Mouse (Mus musculus): Measurements from ENCODE around the gene Slc29a3. TPM values are rescaled to one million over a fixed set of nuclear protein-coding genes. Genes with fewer than 3 reads are reported as not detected.

The Slc29a3 gene
- total RNA-seq (2021) (10 to 100 TPM; 37.9 to 49.2 TPM), polyA plus RNA-seq (2012; rRNA removed) (17.9 and 26.7 TPM in 2 replicates)
- long read RNA-seq, full-length matches to known transcripts = 2 of 5 reads
- long read RNA-seq, partial matches to known transcripts = 1 of 5 reads
- long read RNA-seq, other reads (novel, unspliced or antisense) = 2 of 5 reads

DNA sequence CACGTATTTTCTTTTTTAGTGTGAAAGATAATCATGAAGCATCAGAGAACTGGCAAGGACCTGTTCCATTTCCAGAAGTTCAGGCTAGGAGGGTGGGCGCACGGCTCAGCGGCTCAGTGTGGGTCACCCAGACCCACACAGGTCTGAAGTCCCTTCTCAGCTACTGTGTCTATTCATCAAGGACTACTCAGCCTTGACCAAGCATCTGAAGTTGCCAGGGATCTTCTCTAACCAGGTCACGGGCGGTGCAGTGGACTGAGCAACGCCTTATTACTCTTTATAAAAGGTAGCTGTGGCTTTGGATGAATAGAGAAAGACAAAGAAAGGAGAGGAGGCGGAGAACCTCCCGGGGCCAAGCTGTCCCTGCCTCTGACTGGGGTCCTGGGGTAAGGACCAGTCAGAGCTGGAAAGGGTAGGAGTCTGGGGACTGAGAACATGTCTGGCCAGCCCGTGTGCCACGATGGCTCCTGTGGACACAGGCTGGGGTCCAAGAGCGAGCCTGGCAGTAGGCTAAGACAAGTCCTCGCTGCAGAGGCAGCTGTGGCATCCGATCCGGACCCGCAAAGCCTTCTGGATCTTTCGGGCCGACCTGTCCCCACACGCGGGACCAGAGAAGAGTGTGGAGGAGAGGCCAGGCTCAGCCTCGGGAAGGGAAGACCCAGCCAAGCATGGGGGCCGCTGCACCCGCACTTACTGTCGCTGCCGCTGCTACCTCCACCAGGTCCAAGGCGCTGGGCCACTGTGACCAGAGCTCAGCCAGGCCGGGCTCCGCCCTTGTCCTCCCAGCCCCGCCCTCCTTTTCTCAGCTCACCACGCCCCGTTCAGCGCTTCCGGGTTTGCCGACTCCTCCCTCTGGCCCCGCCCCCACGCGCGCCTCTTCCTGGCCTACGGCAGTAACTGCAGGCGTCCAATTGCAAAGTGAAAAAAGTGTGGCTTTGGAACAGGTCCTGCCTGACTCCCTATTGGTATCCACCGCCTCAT is at the start of gene Slc29a3:
Slc29a3 (minus strand) TSS at position 755 of the 981 bp plus-strand sequence.
- peak; percentile 98 for DNase-seq

DNA sequence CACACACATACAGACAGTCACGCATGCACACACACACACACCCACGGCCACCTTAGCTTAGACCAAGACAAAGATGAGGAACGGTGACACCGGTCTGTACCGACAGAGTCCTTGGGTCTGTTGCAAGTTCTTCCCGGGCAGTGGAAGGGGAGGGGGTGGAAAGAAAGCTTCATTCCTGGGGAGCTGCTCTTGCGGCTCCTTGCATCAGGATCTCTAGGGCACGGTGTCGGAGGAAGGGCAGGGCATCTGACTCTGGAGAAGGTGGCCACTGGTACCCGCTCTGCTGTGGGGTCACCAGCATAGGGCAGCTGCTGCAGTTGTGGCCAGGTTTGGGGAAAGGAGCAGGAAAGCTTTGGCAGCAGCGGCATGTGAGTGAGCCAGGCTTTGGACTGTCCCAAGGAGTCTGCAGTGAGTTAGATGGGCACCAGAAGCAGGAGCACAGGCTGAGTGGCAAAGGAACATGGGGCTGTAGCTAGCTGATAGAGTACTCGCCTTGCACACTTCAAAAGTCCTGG is 49.4 kb upstream of the Slc29a3 start:
- no peak for DNase-seq

DNA sequence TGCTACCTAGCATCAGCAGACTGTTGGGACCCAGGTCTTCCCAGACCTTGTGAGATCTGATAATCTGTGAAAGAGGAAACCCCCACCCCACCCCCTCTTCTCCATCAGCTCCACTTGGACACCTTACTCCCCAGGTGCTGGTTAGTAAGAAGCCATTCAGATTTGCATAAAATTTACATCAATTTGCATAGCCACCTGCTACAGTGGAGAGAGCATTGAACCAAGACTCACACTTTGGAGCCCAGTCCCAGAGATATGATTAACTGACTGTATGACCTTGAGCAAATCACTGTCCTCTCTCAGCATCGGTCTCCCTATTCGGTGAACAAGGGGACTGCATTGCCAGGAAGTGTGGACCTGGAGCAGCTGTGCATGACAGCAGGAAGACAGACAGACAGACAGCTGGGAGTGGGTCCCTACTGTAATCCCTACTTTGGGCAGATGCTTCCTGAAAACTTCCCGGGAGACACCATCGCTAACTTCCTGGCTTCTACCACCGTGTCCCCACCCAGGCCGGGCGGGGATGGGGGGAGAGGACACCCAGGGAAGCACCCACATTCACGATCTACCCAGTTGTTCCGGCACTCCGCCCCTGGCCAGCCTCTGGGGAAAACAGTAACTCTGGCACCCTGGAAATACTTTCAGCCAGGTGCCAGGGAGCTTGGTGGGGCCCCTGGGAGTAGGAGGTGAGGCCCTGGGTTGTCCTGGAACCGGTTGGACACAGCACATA is 48.7 kb upstream of the Slc29a3 start:
- no peak for DNase-seq

DNA sequence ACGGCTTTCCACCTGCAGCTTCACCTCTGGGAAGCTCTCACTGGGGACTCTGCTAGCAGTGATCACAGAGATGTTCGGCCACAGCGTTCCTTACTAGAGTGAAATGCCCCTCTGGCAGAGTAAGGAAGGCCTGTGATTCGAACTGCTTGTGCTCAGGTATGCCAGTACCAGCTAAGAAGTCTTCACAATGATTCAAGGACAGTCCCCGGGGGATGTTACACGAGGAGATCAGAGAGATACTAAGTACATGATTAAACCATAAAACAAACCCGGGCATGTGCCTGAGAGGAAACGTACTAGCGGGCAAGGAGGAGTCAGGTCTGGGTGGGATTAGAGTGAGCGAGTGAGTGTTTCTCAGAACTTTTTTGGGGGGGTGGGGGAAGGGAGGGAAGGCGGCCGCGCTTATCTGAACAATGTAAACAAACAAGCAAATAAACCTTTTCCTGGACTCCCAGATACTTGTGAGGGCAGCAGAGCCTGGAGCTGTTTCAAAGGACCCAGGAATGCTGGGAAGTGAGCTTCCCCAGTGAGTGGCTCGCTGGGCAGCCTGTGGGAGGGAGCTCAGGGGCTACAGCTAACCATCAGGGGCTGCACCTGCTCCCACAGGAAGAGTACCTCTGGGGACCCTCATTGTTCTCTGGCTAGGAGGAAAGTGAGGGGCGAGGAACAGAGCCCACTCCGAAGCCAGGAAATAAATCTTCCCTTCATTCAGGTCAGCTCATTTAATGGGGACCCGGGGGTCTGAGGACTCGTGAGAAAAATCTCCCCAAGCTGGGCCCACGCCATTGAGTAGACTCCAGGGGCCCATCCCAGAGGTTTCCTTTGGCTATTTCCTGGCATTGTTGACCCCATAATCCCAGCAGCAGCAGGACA is 47.9 kb upstream of the Slc29a3 start:
- no peak for DNase-seq

DNA sequence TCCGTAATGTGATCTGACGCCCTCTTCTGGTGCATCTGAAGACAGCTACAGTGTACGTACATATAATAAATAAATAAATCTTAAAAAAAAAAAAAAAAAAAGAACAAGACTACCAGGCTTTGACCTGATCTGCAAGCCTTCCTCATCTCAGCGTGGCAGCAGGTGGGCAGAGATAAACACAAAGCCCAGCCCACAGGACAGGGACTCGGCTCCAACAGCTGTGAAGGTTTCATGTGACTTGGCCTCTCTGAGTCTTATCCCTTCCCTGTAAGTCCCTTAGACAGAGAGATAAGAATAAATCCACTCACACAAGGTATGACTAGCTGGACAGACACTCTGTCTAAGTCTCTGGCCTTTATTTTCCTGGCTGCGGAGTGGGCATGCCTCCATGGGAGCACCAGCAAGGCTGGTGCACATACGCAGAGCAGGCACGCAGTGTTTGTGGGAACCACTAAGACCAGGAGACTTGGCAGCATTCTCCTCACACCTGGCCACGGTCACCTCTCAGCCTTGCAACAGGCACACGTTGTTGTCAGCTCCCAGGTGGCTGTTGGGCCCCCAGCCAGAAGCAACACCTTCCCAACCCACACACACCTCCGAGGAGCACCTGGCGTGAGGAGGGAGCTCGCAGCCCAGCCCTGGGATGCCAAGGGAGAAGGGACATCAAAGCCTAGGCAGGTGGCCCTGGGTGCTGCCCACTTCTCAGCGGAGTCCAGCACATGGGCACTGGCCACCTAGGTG is 45.3 kb upstream of the Slc29a3 start:
- DNase-seq = no peak

DNA sequence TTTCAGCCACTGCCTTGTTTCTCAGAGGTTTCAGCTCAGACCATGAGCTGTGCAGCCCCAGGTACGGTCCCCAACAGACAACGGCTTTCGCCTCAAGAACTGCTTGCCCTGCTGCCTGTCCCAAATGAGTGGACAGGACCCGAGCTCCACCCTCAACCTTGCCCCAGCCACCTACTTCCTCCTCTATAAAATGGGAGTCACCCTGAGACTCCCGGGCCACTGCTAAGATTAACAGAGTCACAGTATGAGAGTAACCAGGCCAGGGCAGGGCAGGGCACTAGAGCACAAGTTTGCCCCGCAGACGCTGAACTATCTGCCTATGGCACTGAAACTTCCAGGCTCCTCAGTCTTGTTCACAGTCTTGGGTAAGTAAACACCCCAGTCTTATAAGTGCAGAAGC is 43.9 kb upstream of the Slc29a3 start:
- no peak for DNase-seq

DNA sequence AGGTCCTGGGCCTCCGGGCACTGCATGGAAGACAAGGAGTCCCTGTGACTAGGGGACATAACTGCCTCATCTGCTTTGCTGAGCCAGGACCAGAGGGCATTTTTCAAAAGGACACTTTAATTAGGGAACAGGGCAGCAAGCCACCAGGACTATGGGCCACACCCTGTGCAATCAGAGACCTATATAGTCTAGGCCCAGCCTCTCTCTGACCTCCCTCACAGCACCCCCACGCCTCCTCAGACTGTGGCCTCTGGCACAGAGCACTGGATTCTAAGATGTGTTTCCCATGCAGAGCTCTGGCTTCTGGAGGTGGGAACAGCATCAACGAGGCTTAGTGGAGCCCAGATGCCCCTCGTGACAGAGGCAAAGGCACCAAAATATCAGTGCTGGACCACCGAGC is 43.4 kb upstream of the Slc29a3 start:
- no peak for DNase-seq

DNA sequence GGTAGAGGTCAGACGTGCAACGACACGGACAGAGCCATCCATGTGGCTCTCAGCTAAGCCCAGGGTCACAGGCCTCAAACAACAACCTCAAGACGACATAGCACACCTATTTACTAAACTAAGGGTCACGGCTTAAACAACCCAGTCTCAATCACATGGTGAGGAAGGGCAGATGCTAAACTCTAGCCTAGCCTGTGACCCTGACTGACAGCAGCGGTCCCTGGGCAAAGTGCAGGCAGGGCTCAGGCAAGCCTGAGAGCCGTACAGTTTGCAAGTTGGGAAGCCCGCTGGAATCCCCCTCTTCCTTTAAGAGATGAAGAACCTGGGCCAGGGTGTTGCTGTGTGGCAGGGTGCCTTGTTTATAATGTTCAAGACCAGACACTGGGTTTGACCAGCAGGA is 42.2 kb upstream of the Slc29a3 start:
- DNase-seq = no peak

DNA sequence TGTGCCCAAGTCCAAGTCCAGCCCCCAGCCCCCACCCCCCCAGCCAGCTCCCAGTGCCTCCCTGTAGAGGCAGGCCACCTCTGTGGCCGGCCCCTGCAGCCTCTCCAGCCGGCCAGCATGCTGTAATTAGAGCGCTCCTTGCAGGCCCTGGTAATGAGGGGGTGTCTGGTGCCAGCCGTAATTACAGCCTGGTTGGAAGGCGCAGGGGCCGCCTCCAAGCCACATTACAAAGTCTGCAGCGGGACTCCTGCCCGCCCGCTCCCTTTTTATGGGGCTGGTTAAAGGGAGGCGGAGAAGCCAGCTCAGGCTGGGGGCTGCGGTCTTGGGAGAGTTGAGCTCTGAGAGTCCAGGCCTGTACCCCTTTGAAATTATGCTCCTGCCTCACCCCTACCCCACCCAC is 41.8 kb upstream of the Slc29a3 start:
- no peak for DNase-seq

DNA sequence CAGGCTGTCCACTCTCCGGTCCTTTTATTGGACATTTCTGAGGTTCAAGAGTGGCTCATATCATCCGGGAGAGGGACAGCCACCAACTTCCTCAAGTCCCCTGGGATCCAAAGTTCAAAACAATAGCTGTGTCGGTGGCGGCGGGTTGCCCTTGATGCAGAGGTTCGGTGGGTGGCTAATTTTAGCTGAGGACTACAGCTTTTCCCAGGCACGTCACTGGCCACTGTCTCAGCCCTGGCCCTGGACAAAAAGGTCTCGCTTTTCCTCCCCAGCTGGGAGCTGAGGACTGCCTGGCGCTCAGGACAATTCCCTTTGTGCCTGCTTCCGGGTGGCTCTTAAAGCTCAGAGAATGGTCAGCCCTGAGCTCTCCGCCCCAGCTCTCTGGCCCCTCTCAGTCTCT is 40.2 kb upstream of the Slc29a3 start:
- DNase-seq = peak; percentile 48

DNA sequence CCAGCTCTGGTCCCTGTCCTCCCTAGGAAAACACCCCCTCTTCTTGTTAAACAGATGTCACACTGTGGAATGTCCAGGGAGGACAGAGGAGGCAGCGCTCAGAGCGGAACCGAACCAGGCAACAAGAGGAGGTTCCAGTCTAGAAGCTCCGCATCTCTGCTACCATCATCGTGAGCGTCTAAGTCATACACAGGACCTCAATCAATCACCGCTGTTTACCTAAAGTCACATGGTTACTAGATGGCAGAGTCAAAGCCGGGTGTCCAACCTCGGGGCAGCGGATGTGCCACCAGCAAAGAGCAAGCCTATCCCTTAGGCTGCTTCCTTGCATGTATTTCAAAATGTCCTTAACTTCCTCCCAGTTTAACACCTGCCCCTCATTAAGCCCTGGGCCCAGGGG is 39.8 kb upstream of the Slc29a3 start:
- DNase-seq = no peak

DNA sequence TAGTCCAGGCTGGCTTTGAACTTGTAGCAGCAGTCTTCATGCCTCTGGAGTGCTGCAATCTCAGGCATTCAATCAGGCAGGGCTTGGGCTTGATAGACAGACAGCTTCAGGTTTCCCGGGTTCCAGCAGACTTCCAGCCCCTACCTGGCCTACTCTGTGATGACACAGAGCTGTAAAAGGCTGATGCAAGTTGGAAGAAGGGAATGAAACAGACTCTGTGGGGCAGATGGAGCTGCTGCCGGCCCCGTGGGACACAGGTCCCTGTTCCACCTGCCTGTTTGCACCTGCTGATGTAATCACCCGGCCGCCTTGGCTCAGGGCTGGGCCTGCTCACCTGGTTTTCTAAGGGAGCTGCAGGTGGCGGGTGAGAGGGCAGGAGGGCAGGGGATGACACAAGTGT is 38.3 kb upstream of the Slc29a3 start:
- no peak for DNase-seq

DNA sequence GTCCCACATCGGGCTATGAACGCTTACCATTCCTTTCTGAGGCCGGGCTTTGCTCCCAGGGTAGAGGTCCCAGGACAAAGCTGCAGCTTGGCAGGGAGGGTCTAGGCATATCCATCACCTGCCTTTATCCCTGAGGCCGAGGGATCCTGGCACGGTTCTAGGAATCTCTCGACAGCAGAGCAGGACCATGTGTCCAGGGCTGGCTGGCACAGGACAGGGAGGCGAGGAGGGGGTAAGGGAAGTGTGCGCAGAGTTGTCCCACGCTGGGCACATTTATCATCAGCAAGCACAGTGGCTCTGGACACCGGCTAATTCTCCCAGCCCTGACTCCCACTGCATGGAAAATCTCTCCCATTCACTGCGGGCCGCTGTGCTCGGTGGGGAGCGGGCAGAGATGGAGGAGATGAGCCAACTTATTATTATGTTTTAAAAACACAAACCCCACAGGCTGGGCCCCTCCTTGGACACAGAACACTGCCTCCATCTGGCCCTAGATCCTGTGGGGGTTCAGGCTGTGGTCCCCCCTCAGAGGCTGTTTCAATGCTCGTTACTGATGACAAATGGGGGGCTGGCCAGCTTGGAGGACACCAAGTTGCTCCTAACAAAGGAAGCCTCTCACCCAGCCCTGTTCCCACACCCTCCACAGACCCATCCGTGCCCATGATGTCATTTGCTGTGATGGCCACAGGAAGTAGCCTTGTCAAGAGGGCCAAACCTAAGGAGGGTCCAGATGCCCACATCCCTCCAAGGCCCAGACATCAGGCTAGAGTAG is 34.9 kb upstream of the Slc29a3 start:
- no peak for DNase-seq

DNA sequence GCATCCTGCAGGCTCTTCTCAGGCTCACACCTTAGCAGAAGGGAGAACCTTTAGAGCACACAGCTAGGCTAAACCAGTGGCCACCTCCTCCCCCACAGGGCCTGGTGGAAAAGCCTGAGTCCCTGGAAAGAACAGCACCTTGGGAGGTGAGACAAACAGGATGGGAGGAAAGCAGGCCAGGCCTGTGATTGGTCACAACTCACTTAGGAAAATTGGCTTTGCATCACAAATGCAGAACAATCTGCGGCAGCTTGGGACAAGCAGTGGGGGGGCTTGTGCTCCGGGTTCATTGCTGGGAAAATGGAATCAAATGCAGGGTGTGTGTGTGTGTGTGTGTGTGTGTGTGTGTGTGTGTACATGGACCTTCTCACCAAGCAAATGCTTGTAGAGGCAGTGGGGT is 31.0 kb upstream of the Slc29a3 start:
- DNase-seq = no peak

DNA sequence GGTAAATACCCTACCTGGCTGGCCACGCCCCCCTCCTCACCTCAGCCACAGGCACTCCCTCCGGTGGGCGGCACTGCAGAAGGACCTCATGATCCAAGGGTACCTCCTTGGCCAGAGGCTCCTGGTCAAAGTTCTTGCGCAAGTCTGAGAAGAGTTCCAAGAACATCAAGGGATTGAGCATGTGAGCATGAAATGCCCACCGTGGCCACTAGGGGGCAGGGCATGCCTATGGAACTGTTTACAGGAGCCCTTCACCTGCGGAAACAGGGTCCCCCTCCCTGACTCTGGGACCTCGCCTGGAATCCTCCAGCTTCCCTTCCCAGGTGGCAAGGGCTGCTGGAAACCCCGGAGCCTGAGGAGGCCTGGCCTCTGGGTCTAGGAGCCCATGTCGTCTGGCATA is 27.0 kb upstream of the Slc29a3 start:
- DNase-seq = peak; percentile 61

DNA sequence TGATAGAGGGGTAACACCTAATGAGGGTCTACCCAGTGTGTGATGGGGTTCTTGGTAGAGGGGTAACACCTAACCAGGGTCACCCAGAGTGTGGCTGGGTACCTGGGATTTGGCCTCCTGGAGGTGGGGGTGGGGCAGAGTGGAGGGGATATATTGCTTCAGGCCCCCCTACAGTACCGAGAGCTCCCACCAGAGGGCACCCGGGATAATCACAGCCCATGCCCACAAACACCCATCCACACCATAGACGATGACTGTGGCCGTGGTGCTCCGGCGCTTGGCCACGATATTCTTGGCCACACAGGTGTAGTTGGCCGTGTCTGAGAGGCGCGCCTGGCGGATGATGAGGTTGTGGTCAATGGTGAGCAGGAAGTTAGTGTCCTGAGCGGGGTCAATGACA is 25.9 kb upstream of the Slc29a3 start:
- DNase-seq = no peak

DNA sequence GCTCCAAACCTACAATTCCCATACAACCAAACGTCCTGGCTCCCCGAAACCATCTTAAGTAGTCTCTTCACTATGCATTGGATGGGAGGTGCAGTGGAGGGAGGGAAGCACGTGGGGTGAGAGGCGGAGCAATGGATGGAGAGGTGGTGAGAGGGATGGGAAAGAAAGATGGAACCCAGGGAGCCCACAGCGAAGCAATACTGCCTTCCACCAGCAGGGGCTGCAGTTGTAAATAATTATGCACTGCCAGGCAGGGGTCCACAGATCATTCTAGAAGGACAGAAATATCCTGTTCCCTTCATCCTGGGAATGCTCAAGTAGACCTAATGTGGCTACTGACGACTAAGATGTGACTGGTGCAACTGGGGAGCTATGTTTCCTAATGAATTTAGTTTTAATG is 22.9 kb upstream of the Slc29a3 start:
- no peak for DNase-seq

DNA sequence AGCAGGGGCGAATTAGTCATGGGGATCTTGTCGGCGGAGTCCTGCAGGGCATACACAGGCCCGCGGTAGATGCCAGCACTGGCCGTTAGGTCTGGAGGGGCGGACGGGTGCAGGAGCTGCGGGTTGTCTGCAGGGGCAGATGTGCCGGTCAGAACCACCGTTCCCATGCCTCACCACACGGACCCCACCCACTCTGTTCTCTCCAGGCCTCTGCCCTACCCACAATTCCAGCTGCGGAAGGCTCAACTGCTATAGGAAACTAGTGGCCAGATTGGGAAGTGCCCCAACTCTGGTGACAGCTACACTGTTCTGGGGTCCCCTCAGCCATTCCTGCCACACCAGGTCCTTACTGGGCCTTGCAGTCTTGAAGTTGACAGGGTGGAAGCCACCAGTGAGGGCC is 22.0 kb upstream of the Slc29a3 start:
- DNase-seq = no peak

DNA sequence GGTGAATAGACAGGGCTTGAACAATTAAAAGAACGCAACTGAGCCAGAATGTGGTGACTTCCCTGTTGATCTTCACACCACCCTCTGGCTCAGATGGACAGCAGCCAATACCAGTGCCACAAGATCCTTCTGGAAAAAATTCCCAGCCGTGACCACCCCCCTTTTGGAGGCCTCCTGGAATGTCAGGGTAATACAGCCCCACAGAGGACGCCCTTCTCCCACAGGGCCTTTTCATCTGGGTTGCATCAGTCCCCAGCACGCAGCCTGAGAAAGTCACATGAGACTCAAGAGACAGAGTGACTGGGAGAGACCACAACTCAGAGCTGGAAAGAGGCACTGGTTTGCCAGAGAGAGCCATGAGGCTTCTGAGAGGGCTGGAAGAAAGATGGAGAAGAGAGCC is 18.3 kb upstream of the Slc29a3 start:
- no peak for DNase-seq

DNA sequence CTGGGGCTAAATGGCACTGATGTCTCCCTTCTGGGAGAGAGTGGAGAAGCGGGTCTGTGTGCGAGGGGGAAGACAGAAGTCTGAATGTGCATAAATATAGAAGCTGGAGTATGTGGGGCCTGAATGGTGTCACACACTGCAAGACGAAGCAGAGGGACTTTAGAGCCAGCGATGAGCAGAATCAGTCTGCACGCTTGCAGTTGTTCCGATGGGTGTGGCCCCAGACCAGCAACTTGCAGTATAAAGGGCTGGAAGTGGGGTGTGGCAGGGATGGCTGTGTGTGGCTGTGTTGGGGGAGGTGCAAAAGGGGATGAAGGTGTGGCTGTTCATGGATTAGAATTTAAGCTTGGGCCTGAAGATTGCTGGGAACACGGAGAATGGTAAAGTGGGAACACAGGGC is 16.0 kb upstream of the Slc29a3 start:
- DNase-seq = no peak
